Mouse (Mus musculus) myocyte (in vitro differentiated cells): Measurements from ENCODE around the gene Akap13.

ENCODE experiments used
- MYOD1 ChIP-seq, 3 experiments: IDR thresholded peaks; one replicate each; pipeline ENCODE4 v1.6.1; 2011; ENCODE audit warnings: control low read depth in 2 of 3, low read depth in 2 of 3, mild to moderate bottlenecking in 2 of 3, moderate library complexity in 1 of 3; ENCODE audit not compliant: insufficient read length in 2 of 3, control insufficient read depth in 1 of 3
- MYOG ChIP-seq, 3 experiments: IDR thresholded peaks; one replicate each; pipeline ENCODE4 v1.6.1; 2011; ENCODE audit warnings: control low read depth in 2 of 3, low read depth in 2 of 3, mild to moderate bottlenecking in 2 of 3; ENCODE audit not compliant: insufficient read length in 2 of 3, control insufficient read depth in 1 of 3, insufficient read depth in 1 of 3
- POLR2A ChIP-seq: IDR thresholded peaks from one replicate; pipeline ENCODE4 v1.6.1; 2011; ENCODE audit warnings: low read depth, mild to moderate bottlenecking, control low read depth, moderate library complexity; ENCODE audit not compliant: insufficient read length
- SRF ChIP-seq: IDR thresholded peaks from one replicate; pipeline ENCODE4 v1.6.1; 2011; ENCODE audit warnings: low read depth; ENCODE audit not compliant: control insufficient read depth, insufficient read length
- TCF12 ChIP-seq: IDR thresholded peaks from one replicate; pipeline ENCODE4 v1.6.1; 2011; ENCODE audit warnings: mild to moderate bottlenecking, control low read depth; ENCODE audit not compliant: poor library complexity, insufficient read depth, severe bottlenecking
- USF1 ChIP-seq: IDR thresholded peaks from one replicate; pipeline ENCODE4 v1.6.1; 2011; ENCODE audit warnings: low read depth, mild to moderate bottlenecking, control low read depth, moderate library complexity

GRCm38 (mm10) chr7:75633393-75633792, 178.1 kb downstream of the Akap13 start:
- TF ChIP-seq POLR2A (no peak), MYOG (IDR thresholded peaks at IDR 0.05; ENCODE audit: control insufficient read depth in 1 of 3, insufficient read depth in 1 of 3, insufficient read length in 2 of 3, low read depth in 2 of 3) (no peak), USF1 (no peak), MYOD1 (IDR thresholded peaks at IDR 0.05; ENCODE audit: control insufficient read depth in 1 of 3, insufficient read length in 2 of 3, low read depth in 2 of 3) (no peak), TCF12 (no peak), SRF (no peak)
